Mouse (Mus musculus) cerebellum, adult 2 months (tissue): ENCODE measurements around the gene Olfr1427.

Source experiments
- CTCF ChIP-seq: fragments of 200-500 bp; IDR thresholded peaks from 2 replicates; pipeline ENCODE4 v1.5.1; 2011; ENCODE audit warnings: low read depth, mild to moderate bottlenecking, control low read depth, low read length, moderate library complexity, borderline replicate concordance; ENCODE audit not compliant: insufficient read depth
- POLR2A ChIP-seq: fragments of 200-500 bp; IDR thresholded peaks from 2 replicates; pipeline ENCODE4 v1.6.1; 2011; ENCODE audit warnings: low read length, control low read depth, borderline replicate concordance; ENCODE audit not compliant: insufficient read depth

DNA sequence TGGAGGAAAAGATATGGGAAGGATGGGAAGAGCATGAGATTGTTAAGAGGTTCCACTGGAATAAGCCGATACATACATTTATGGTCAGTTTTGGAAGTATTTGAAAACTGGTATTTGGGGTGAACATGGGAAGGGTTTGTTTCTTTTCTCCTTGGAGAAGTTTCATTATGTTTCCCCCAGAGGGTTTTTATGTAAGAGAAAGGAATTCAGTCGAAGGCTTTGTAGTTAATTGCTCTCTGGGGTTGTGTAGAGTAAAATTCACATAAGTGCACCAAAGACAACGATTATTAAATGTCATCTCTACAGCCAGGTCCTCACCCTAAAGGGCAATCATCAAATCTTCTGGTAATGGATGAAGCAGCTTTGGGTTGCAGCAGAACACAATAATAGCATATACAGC is 20.0 kb upstream of the Olfr1427 start, which contains the start of gene Olfr76:
- TF ChIP-seq CTCF (no peak), POLR2A (no peak)
